Mouse (Mus musculus): ENCODE measurements around the gene Tex30. TPM values are rescaled to one million over a fixed set of nuclear protein-coding genes. Genes with fewer than 3 reads are reported as not detected.

Tex30 gene
- polyA plus RNA-seq (2015; fragmentation: Nextera tagmentation; extraction: Ambion mirVana), result 35.4 and 44.3 TPM in 2 replicates

GRCm38 (mm10) chr1:44102259-44102717, at the start of gene Tex30:
Gene Tex30 (minus strand): TSS chr1:44102441.
- H3K4me3 ChIP-seq (ENCODE audit: low read depth, low read length), result peak within 1 kb of the TSS; percentile 89
- no peaks in the 10 kb centered on the region for H3K36me3 ChIP-seq (ENCODE audit: control insufficient read depth, insufficient read depth)
- H3K4me2 ChIP-seq (ENCODE audit: low read depth, low read length), result peak within 1 kb of the TSS; percentile 64
- ATAC-seq (ENCODE audit: low read depth), result peak; percentile 96
- no peaks in the 10 kb centered on the region for H3K27me3 ChIP-seq (ENCODE audit: control insufficient read depth, insufficient read depth, low read depth, low read length)
- under 1% methylated on average over 55 of the region's 55 CpGs for WGBS (ENCODE audit: insufficient replicate concordance)
- peaks cover 7% of the 10 kb centered on the region for H3K4me1 ChIP-seq (ENCODE audit: control insufficient read depth, low read depth, low read length)
- H3K27ac ChIP-seq (ENCODE audit: low read length), result peak within 1 kb of the TSS; percentile 98
- no peaks in the 10 kb centered on the region for H3K9me3 ChIP-seq (replicated peaks; ENCODE audit: control insufficient read depth, low read length)
- peak within 1 kb of the TSS; percentile 94 for H3K9ac ChIP-seq (ENCODE audit: low read depth, low read length)

- Histone ChIP-seq H3K27me3 (ENCODE audit: control insufficient read depth, insufficient read depth, low read depth, low read length) (no peaks in the 10 kb centered on the region), H3K9me3 (replicated peaks; ENCODE audit: control insufficient read depth, low read length) (no peaks in the 10 kb centered on the region), H3K4me1 (ENCODE audit: control insufficient read depth, low read depth, low read length) (peaks cover 7% of the 10 kb centered on the region), H3K4me2 (ENCODE audit: low read depth, low read length) (peak overlapping the region; percentile 87), H3K36me3 (ENCODE audit: control insufficient read depth, insufficient read depth) (no peaks in the 10 kb centered on the region), H3K27ac (ENCODE audit: low read length) (no peak overlapping the region), H3K9ac (ENCODE audit: low read depth, low read length) (peak overlapping the region; percentile 93; the same call in 1 of the 2 replicates), H3K4me3 (ENCODE audit: low read depth, low read length) (peak overlapping the region; percentile 97)
- WGBS (ENCODE audit: insufficient replicate concordance), result 39% methylated on average over 6 of the region's 6 CpGs
- no peak for ATAC-seq (ENCODE audit: low read depth)
Observed at GRCm38 (mm10) chr1:44148706-44149105, 46.5 kb upstream of the Tex30 start.

GRCm38 (mm10) chr1:44147563-44148381, 45.5 kb upstream of the Tex30 start, which contains the start of gene Ercc5:
Gene Ercc5 (plus strand): TSS chr1:44147744.
- peak within 1 kb of the TSS; percentile 87 for H3K4me2 ChIP-seq (ENCODE audit: low read depth, low read length)
- peaks cover 7% of the 10 kb centered on the region for H3K4me1 ChIP-seq (ENCODE audit: control insufficient read depth, low read depth, low read length)
- under 1% methylated on average over 66 of the region's 66 CpGs for WGBS (ENCODE audit: insufficient replicate concordance)
- ATAC-seq (ENCODE audit: low read depth), result peak; percentile 96
- peak within 1 kb of the TSS; percentile 85 for H3K27ac ChIP-seq (ENCODE audit: low read length)
- H3K9ac ChIP-seq (ENCODE audit: low read depth, low read length), result peak within 1 kb of the TSS; percentile 93
- H3K4me3 ChIP-seq (ENCODE audit: low read depth, low read length), result peak within 1 kb of the TSS; percentile 97
- no peaks in the 10 kb centered on the region for H3K27me3 ChIP-seq (ENCODE audit: control insufficient read depth, insufficient read depth, low read depth, low read length)
- H3K9me3 ChIP-seq (replicated peaks; ENCODE audit: control insufficient read depth, low read length), result no peaks in the 10 kb centered on the region
- no peaks in the 10 kb centered on the region for H3K36me3 ChIP-seq (ENCODE audit: control insufficient read depth, insufficient read depth)

DNA sequence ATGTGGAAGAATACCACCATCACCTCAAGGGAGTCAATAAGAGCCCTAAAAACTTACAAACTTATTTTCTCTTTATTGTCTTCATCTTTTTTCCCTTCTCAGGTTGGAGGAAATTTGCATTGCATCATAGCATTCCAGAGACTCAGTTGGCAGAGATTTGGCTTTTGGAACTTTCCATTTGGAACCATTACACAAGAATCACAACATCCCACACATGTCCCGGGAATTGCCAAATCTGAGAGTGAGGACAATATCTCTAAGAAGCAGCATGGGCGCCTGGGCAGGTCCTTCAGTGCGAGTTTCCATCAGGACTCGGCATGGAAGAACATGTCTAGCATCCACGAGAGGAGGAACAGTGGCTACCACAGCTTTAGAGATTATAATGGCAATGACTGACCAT, 40.5 kb upstream of the Tex30 start:
- peaks cover 5% of the 10 kb centered on the region for H3K4me1 ChIP-seq (ENCODE audit: control insufficient read depth, low read depth, low read length)
- WGBS (ENCODE audit: insufficient replicate concordance), result 69% methylated on average over 5 of the region's 5 CpGs
- ATAC-seq (ENCODE audit: low read depth), result no peak

DNA sequence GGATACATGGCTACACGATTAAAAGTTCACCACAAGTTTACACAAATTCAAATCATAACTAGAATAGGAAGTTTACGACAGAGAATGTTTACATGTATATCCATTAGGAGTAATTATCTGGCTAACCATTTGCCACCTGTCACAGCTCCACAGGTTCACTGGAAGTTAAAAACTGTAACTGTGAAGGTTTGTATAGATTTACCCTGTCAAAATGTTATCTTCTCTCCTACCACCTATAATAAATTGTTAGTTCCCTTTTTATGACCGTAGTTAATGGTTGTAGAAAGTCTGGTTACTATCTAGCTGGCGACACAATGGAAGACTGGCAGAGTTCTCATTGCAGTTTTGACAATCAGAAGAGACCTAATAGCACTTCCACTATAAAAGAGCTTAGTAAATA, 38.0 kb upstream of the Tex30 start:
- WGBS (ENCODE audit: insufficient replicate concordance), result 64% methylated on average over 4 of the region's 4 CpGs
- Histone ChIP-seq H3K4me2 (ENCODE audit: low read depth, low read length) (no peak overlapping the region), H3K9ac (ENCODE audit: low read depth, low read length) (no peak overlapping the region), H3K27me3 (ENCODE audit: control insufficient read depth, insufficient read depth, low read depth, low read length) (no peaks in the 10 kb centered on the region), H3K9me3 (replicated peaks; ENCODE audit: control insufficient read depth, low read length) (no peaks in the 10 kb centered on the region), H3K4me1 (ENCODE audit: control insufficient read depth, low read depth, low read length) (no peaks in the 10 kb centered on the region), H3K36me3 (ENCODE audit: control insufficient read depth, insufficient read depth) (no peaks in the 10 kb centered on the region), H3K27ac (ENCODE audit: low read length) (no peak overlapping the region), H3K4me3 (ENCODE audit: low read depth, low read length) (no peak overlapping the region)
- no peak for ATAC-seq (ENCODE audit: low read depth)

More for the DNA sequence above, 40.5 kb upstream of the Tex30 start:
- Histone ChIP-seq H3K9ac (ENCODE audit: low read depth, low read length) (no peak overlapping the region), H3K9me3 (replicated peaks; ENCODE audit: control insufficient read depth, low read length) (no peaks in the 10 kb centered on the region), H3K36me3 (ENCODE audit: control insufficient read depth, insufficient read depth) (no peaks in the 10 kb centered on the region), H3K4me3 (ENCODE audit: low read depth, low read length) (no peak overlapping the region), H3K27ac (ENCODE audit: low read length) (no peak overlapping the region), H3K4me2 (ENCODE audit: low read depth, low read length) (no peak overlapping the region), H3K27me3 (ENCODE audit: control insufficient read depth, insufficient read depth, low read depth, low read length) (no peaks in the 10 kb centered on the region)

DNA sequence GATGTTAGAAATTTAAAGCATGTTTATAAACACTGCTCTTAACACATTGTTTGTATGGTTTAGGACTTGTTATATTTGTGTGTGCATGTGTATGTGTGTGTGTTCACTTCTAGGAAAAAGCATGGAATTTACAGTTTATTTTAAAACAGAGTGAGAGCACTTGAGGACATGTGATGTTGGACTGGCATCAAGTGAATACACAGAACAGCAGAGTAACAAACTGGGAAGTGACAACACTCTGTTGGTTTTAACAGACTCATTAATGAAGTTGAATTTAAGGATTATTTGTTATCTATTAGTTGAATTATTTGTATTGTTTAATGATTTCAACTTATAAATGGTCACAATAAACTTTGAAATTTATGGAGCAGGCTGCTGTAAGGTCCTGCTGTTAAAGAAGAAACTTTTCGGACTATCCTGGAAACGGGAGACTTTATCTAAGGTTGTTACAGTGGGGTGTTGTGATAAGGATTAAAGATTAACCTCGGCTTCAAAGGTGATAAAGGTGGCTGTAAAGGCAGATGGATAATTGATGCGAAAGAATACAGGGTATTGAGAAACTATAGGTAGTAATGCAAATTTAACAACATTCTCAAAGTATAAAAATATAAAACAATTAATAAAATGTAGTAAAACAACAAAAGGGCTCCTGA, 27.8 kb upstream of the Tex30 start:
- H3K36me3 ChIP-seq (ENCODE audit: control insufficient read depth, insufficient read depth), result no peaks in the 10 kb centered on the region
- 41% methylated on average over 4 of the region's 4 CpGs for WGBS (ENCODE audit: insufficient replicate concordance)

DNA sequence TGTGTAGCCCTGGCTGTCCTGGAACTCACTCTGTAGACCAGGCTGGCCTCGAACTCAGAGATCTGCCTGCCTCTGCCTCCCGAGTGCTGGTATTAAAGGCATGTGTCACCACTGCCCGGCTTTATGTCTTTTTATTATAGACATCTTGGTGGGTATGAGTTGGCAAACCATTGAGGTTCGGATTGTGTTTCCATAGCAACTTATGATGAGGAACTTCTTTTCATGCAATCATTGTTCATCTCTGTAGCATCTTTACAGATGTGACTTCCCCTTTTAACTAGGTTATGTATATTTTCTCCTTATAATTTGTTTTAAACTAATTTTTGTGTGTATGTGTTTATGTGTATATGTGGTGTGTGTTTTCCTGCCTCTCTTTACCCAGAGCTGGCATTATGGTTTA, 23.3 kb upstream of the Tex30 start:
- WGBS (ENCODE audit: insufficient replicate concordance), result 70% methylated on average over 4 of the region's 4 CpGs
- no peaks in the 10 kb centered on the region for H3K4me1 ChIP-seq (ENCODE audit: control insufficient read depth, low read depth, low read length)
- no peaks in the 10 kb centered on the region for H3K27me3 ChIP-seq (ENCODE audit: control insufficient read depth, insufficient read depth, low read depth, low read length)
- H3K4me3 ChIP-seq (ENCODE audit: low read depth, low read length), result no peak overlapping the region
- H3K9ac ChIP-seq (ENCODE audit: low read depth, low read length), result no peak overlapping the region
- H3K4me2 ChIP-seq (ENCODE audit: low read depth, low read length), result no peak overlapping the region
- H3K9me3 ChIP-seq (replicated peaks; ENCODE audit: control insufficient read depth, low read length), result no peaks in the 10 kb centered on the region
- ATAC-seq (ENCODE audit: low read depth), result no peak
- H3K36me3 ChIP-seq (ENCODE audit: control insufficient read depth, insufficient read depth), result no peaks in the 10 kb centered on the region
- no peak overlapping the region for H3K27ac ChIP-seq (ENCODE audit: low read length)

More for the DNA sequence above, 27.8 kb upstream of the Tex30 start:
- ATAC-seq (ENCODE audit: low read depth), result no peak
- Histone ChIP-seq H3K27ac (ENCODE audit: low read length) (no peak overlapping the region), H3K4me1 (ENCODE audit: control insufficient read depth, low read depth, low read length) (no peaks in the 10 kb centered on the region), H3K4me2 (ENCODE audit: low read depth, low read length) (no peak overlapping the region), H3K9ac (ENCODE audit: low read depth, low read length) (no peak overlapping the region), H3K27me3 (ENCODE audit: control insufficient read depth, insufficient read depth, low read depth, low read length) (no peaks in the 10 kb centered on the region), H3K9me3 (replicated peaks; ENCODE audit: control insufficient read depth, low read length) (no peaks in the 10 kb centered on the region), H3K4me3 (ENCODE audit: low read depth, low read length) (no peak overlapping the region)

DNA sequence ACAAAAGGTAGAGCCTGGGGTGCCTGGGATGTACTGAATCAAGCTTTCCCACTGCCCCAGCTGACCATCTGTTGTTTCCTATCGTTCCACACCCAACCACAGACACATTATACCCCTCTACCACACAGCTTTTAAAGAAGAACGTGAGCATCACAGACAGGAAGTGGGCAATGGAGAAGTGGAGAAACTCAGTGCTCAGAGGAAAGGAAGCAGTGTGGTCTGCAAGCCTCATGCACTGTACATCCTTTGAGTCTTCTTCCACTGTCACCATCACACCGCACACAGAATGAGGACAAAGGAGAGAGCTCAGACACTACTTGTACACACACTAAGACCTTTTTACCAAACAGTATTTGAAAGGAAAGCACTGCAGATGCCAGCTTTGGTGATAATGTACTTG, 20.0 kb upstream of the Tex30 start:
- H3K36me3 ChIP-seq (ENCODE audit: control insufficient read depth, insufficient read depth), result no peaks in the 10 kb centered on the region
- H3K9ac ChIP-seq (ENCODE audit: low read depth, low read length), result no peak overlapping the region
- H3K27me3 ChIP-seq (ENCODE audit: control insufficient read depth, insufficient read depth, low read depth, low read length), result no peaks in the 10 kb centered on the region
- no peak overlapping the region for H3K27ac ChIP-seq (ENCODE audit: low read length)
- H3K9me3 ChIP-seq (replicated peaks; ENCODE audit: control insufficient read depth, low read length), result no peaks in the 10 kb centered on the region
- no peaks in the 10 kb centered on the region; the same call in 1 of the 2 replicates for H3K4me1 ChIP-seq (ENCODE audit: control insufficient read depth, low read depth, low read length)
- no peak overlapping the region for H3K4me2 ChIP-seq (ENCODE audit: low read depth, low read length)
- WGBS (ENCODE audit: insufficient replicate concordance), result 20% methylated on average over 3 of the region's 3 CpGs
- H3K4me3 ChIP-seq (ENCODE audit: low read depth, low read length), result no peak overlapping the region
- ATAC-seq (ENCODE audit: low read depth), result no peak

- no peak for ATAC-seq (ENCODE audit: low read depth)
- H3K9me3 ChIP-seq (replicated peaks; ENCODE audit: control insufficient read depth, low read length), result no peaks in the 10 kb centered on the region
- H3K27ac ChIP-seq (ENCODE audit: low read length), result no peak overlapping the region
- no peaks in the 10 kb centered on the region for H3K27me3 ChIP-seq (ENCODE audit: control insufficient read depth, insufficient read depth, low read depth, low read length)
- H3K4me2 ChIP-seq (ENCODE audit: low read depth, low read length), result peak overlapping the region; percentile 84
- H3K36me3 ChIP-seq (ENCODE audit: control insufficient read depth, insufficient read depth), result no peaks in the 10 kb centered on the region; the same call in 1 of the 2 replicates
- peak overlapping the region; percentile 71 for H3K9ac ChIP-seq (ENCODE audit: low read depth, low read length)
- WGBS (ENCODE audit: insufficient replicate concordance), result 6% methylated on average over 6 of the region's 6 CpGs
- no peaks in the 10 kb centered on the region; the same call in 1 of the 2 replicates for H3K4me1 ChIP-seq (ENCODE audit: control insufficient read depth, low read depth, low read length)
- peak overlapping the region; percentile 75 for H3K4me3 ChIP-seq (ENCODE audit: low read depth, low read length)
Observed at GRCm38 (mm10) chr1:44120074-44120406, 17.8 kb upstream of the Tex30 start.
